Mouse (Mus musculus) neural tube, embryonic 10.5 days (tissue): ENCODE data around the gene Zbtb20.

Experiments
- DNase-seq: peaks from one replicate; pipeline ENCODE4 v3.0.0-alpha.2; 2017; ENCODE audit warnings: low spot score; ENCODE audit errors: extremely low spot score

Gene Zbtb20

GRCm38 (mm10) chr16:43291423-43291822 lies 415.7 kb downstream of the Zbtb20 start:
- no peak for DNase-seq

- DNase-seq, result no peak
These were observed 422.4 kb downstream of the Zbtb20 start for GRCm38 (mm10) chr16:43297953-43298596.

- DNase-seq, result no peak
These were observed 424.7 kb downstream of the Zbtb20 start for GRCm38 (mm10) chr16:43300420-43300819.

- DNase-seq, result no peak
These were observed 426.5 kb downstream of the Zbtb20 start for GRCm38 (mm10) chr16:43302171-43302570.

DNA sequence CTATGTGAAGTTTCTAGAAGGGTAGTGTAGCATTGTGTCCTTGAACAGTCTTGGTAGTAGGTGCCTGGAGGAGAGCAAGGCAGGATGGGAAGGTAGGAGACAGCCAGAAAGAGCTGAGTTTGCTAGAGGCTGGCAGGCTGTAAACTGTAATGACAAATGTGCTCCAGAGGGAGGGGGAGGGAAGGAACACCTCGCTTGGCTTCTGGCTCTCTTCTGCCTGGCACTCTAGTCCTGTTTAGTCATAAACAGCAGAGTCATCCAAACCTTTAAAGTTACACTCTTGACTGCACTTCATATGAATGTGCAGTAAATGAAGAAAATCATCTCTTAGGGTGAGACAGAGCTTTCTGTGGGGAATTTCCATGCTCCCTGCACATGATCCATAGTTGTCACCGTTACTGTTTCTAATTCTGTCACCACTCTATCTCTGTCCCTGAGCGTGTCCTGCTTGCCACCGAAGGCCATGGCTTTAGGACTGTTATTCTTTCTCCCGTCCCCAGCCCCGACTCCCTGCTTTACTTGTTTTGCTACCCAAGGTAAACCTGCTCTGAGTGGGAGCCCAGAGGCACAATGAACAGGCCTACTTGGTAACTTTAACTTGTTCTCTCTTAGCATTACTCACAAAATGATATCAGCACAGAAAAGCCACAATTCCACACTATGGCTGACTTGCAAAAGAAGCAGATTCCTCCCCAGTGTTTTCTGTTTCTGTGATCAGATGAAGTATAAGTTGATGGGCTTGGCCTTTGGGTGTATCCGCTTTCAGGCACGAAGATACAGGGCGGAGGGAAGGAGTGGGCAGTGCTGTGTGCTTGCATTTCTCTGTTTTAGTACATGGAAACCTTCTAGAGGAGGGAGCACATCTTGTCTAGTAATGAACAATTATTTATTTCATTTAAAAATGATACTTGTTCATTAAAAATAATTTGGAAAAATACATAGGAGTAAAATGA lies 427.8 kb downstream of the Zbtb20 start:
- DNase-seq, result no peak

DNA sequence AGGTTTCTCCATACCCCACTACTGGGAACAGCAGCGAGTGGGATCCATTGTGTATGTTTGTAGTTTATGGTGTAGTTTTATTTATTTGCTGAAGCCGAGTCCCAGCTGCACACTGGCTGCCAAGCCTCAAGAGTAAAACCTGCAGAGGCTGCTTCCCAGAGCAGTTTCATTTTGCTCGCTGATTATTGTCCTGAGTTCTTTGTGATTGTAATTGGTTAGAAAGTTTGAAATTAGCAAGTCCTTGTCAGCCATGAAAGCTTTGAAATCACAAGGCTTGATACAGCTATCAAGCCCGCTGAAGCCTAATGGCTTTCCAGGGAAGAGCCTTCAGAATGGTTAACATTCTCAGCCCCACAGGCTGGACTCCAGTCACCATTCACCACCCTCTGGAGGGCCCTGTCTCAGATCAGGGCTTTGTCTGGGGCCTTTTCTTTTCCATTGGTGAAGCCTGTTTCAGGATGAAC lies 434.3 kb downstream of the Zbtb20 start:
- no peak for DNase-seq

- no peak for DNase-seq
These were observed 448.3 kb downstream of the Zbtb20 start for GRCm38 (mm10) chr16:43324009-43324408.

GRCm38 (mm10) chr16:43328221-43328620 lies 452.5 kb downstream of the Zbtb20 start:
- no peak for DNase-seq

- no peak for DNase-seq
These were observed 454.5 kb downstream of the Zbtb20 start for GRCm38 (mm10) chr16:43330206-43330605.

DNA sequence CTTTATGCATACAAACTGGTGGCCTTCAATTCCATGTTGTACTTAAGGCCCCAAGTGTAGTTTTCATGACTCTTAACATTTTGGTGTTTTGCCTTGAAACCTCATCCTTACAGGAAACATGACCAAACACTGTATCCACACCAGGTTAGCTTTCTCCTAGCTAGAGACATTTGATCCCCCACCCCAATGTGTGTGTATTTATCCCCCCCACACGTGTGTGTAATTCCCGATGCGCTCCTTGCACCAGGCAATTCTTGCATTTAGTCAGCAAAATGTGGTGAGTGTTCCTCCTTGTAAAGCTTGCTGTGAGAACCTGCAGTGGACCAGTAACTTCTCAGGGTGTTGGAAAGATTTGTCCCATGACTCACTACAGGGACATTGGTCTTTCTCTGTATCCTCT lies 455.8 kb downstream of the Zbtb20 start:
- DNase-seq, result no peak

GRCm38 (mm10) chr16:43332734-43333133 lies 457.1 kb downstream of the Zbtb20 start:
- no peak for DNase-seq

- DNase-seq, result no peak
These were observed 457.6 kb downstream of the Zbtb20 start for GRCm38 (mm10) chr16:43333265-43333664.

- no peak for DNase-seq
These were observed 458.9 kb downstream of the Zbtb20 start for GRCm38 (mm10) chr16:43334411-43335150.

DNA sequence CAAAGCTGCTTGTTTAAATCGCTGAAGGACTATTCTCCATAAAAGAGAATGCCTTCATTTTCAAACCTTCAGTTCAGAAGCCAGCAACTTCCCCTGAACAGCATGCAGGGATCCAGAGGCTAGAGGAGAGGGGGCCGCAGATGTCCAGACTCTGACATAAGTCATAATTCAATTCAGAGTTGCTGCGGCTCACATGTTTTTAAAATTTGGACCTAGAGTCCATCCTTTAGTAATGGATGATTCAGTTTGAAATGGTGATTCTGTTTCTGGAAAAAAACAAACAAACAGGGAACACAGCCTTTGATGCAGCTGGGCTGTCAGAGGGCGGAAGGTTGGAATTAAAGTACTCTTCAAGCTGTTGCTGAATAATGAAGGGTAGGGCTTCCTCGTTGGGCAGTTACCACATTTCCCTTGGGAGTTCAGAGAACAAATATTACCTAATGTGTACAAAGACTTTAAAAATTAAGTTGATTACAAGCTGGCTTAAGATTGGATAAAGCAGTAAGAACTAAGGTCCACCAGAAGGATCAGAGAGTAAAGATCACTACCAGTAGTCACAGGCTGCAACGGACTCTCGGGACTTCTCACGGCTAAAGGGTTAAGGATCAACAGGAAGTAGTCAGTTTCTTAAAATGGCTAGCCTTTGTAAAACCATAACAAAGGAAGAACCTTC lies 459.6 kb downstream of the Zbtb20 start:
- no peak for DNase-seq

DNA sequence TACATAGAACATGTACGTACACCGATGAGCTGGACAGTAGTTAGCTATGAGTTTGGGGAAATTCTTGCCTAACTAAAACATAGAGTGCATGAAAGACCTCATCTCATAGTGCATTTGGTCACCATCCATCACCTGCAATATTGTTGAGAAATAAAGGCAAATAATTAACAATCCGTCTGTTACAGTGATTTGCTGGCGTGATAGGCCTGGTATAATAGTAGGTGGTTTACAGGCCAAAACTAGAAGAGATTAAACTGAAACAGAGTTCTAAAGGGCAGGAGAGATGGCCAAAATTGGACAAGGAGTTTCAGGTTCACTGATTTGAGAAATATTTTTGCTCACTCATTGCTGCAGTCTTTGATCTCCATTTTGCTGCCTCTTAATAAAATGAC lies 460.1 kb downstream of the Zbtb20 start:
- no peak for DNase-seq

- no peak for DNase-seq
These were observed 465.0 kb downstream of the Zbtb20 start for GRCm38 (mm10) chr16:43340712-43341111.

GRCm38 (mm10) chr16:43341916-43342455 lies 466.3 kb downstream of the Zbtb20 start:
- no peak for DNase-seq

GRCm38 (mm10) chr16:43346094-43346493 lies 470.4 kb downstream of the Zbtb20 start:
- DNase-seq, result no peak

DNA sequence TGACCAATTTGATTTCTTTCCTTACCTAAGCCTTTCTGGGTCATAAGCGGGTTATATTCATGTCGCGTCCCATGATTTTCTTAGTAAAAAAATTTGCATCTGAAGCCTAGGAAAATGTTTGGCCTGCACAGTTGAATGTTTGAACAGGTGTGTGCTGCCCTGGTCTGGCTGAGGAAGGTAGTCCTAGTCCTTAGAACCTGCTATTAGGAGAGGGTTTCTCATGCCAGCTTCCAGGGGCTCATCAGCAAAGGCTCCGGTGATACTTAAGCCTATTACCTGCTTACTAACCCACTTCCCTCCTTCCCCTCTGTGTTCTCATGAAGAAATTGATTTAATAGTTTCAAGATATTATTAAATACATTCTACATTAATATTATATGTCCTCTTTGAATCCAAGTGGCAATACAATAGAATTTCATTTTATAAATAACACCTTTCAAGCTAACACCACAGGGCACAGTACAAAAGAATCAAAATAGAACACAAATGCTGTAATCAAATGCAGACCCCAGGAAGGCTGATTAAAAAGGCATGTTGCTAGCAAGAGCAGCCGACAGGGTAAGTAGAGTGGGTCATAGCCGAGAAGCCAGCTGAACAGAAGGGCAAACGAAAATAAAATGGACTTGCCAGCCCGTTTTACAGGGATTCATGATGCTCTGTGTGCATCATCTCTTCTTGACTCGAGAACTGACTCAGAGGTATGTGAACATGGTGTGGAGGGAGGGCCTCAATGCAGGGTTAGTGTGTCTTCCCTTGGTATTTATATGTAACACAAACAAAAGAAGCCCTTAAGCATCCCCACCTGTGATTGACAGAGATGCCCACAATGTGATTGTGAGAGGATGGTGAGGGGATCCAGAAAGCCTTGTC lies 480.3 kb downstream of the Zbtb20 start:
- DNase-seq, result no peak

- DNase-seq, result no peak
These were observed 483.9 kb downstream of the Zbtb20 start for GRCm38 (mm10) chr16:43359546-43359945.
